ENCODE assay signal across 8 mouse cellular contexts in genomic region chr15:100777020-100778016, GRCm38 (mm10). TPM values are rescaled to one million over a fixed set of nuclear protein-coding genes. Genes with fewer than 3 reads are reported as not detected.
A peak's percentile ranks its signal among the peaks of the same experiment; 100 is the strongest.
DNase-seq lines count a peak whose midpoint lies in the region; ATAC-seq lines count a peak whose summit lies in the region.

No protein-coding gene starts in this region.

- H3K4me3 ChIP-seq in midbrain, embryonic 14.5 days (replicated peaks; ENCODE audit: low read depth, low read length), result no peak overlapping the region
- H3K4me3 ChIP-seq in midbrain, embryonic 10.5 days, result no peak overlapping the region

- no peak for DNase-seq in frontal cortex, postnatal 14 days (ENCODE audit: low spot score in 2 of 2)
- peak; percentile 47 for DNase-seq in midbrain, embryonic 14.5 days
- DNase-seq in midbrain, embryonic 10.5 days (ENCODE audit: low spot score), result no peak
- peak; percentile 55 to 66 for DNase-seq in kidney, postnatal 4 days
- peak; percentile 76 for DNase-seq in retina, postnatal 1 day
- DNase-seq in spleen, postnatal 14 days (ENCODE audit: low spot score in 2 of 2), result no peak
- no peak for DNase-seq in ovary, postnatal 36 days (ENCODE audit: low spot score)

- peak; percentile 72 for ATAC-seq in frontal cortex, adult (ENCODE audit: low TSS enrichment)
- no peak for ATAC-seq in midbrain, embryonic 14.5 days (ENCODE audit: low FRiP score, low TSS enrichment)

- peaks cover 5% of the 10 kb centered on the region; the same call in 1 of the 2 replicates for H3K4me1 ChIP-seq in midbrain, embryonic 14.5 days (ENCODE audit: control insufficient read depth, insufficient read depth, low read length)
- H3K4me1 ChIP-seq in midbrain, embryonic 10.5 days, result peaks cover 25% of the 10 kb centered on the region

- 73% methylated on average over 32 of the region's 32 CpGs for WGBS in midbrain, embryonic 14.5 days
- WGBS in midbrain, embryonic 10.5 days, result 77% methylated on average over 32 of the region's 32 CpGs

- H3K9ac ChIP-seq in midbrain, embryonic 14.5 days (replicated peaks; ENCODE audit: low read length), result no peak overlapping the region

- H3K4me2 ChIP-seq in midbrain, embryonic 14.5 days (ENCODE audit: low read length), result no peak overlapping the region

- no peaks in the 10 kb centered on the region for H3K27me3 ChIP-seq in midbrain, embryonic 14.5 days (ENCODE audit: control insufficient read depth, insufficient read depth, low read length)
- no peaks in the 10 kb centered on the region for H3K27me3 ChIP-seq in midbrain, embryonic 10.5 days (ENCODE audit: low read depth, poor library complexity, severe bottlenecking)

- 0 out of 2 replicates have a peak overlapping the region, but pooled peaks have one; percentile 32 for H3K27ac ChIP-seq in midbrain, embryonic 14.5 days (replicated peaks; ENCODE audit: low read depth, low read length)
- H3K27ac ChIP-seq in midbrain, embryonic 10.5 days (replicated peaks), result no peak overlapping the region

- no peaks in the 10 kb centered on the region; the same call in 1 of the 2 replicates for H3K36me3 ChIP-seq in midbrain, embryonic 14.5 days (ENCODE audit: control insufficient read depth, insufficient read depth, low read length)
- H3K36me3 ChIP-seq in midbrain, embryonic 10.5 days, result 0 out of 2 replicates have a peak, but pooled peaks cover 2% of the 10 kb centered on the region

- H3K9me3 ChIP-seq in midbrain, embryonic 14.5 days (ENCODE audit: control insufficient read depth, low read length), result no peaks in the 10 kb centered on the region
- no peaks in the 10 kb centered on the region for H3K9me3 ChIP-seq in midbrain, embryonic 10.5 days (replicated peaks)

RNA-seq across cellular contexts. Expression of gene Slc4a8, which starts 15.8 kb away (rescaled TPM):
- 24.2 and 32.3 TPM in 2 replicates for polyA plus RNA-seq in midbrain, embryonic 14.5 days (2014; fragmentation: Nextera tagmentation; extraction: Ambion mirVana)
- polyA plus RNA-seq in midbrain, embryonic 10.5 days (2016; fragmentation: Nextera tagmentation; extraction: Ambion mirVana), result 8.4 and 10.2 TPM in 2 replicates

RNA-seq across cellular contexts. Expression of gene Galnt6, which starts 48.1 kb away (rescaled TPM):
- polyA plus RNA-seq in midbrain, embryonic 14.5 days (2014; fragmentation: Nextera tagmentation; extraction: Ambion mirVana), result 0.14 TPM in 1 of 2 replicates, not detected in the other
- 0.07 and 0.09 TPM in 2 replicates for polyA plus RNA-seq in midbrain, embryonic 10.5 days (2016; fragmentation: Nextera tagmentation; extraction: Ambion mirVana)

Comparison
In these comparisons a context has a peak if more than half of its experiments do, and no peak if none do; other contexts are left out.
1. DNase-seq: peak in midbrain, embryonic 14.5 days (single experiment), kidney, postnatal 4 days (2 of 2) and retina, postnatal 1 day (single experiment); none in frontal cortex, postnatal 14 days (0 of 2), midbrain, embryonic 10.5 days (single experiment), spleen, postnatal 14 days (0 of 2) and ovary, postnatal 36 days (single experiment).